Mouse (Mus musculus) left cerebral cortex, adult 9 months (tissue): ENCODE measurements around the gene Rnf186.

Experiments
- DNase-seq, 2 experiments: peaks; one replicate each; pipeline ENCODE4 v3.0.0; 2022; ENCODE audit warnings: low spot score in 2 of 2

Rnf186 gene

DNA sequence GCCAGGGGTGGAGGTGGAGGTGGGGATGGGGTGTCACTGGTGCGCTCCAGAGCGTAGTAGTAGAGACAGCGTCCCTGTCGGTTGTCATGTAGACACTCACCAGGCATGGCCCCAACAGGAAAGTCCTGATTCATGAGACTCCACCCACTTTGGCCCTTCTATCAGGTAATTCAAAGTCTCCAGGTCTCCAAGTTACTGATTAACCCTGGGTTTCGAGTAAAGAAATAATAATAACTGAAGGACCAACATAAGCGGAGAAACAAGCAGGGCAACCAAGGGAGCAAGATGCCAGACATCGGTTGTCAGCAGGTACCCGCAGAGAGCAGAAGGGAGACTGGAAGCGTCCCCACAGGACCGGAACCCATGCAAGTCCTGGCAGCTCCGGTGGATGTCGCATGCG is at the start of gene Rnf186:
TSS of gene Rnf186 (plus strand) at position 247 of the 400 bp plus-strand sequence.
- no peak for DNase-seq

GRCm38 (mm10) chr4:138917282-138917681 is 49.6 kb upstream of the Rnf186 start:
- no peak for DNase-seq

- DNase-seq, result no peak
Observed at GRCm38 (mm10) chr4:138921254-138922130, 45.4 kb upstream of the Rnf186 start.

DNA sequence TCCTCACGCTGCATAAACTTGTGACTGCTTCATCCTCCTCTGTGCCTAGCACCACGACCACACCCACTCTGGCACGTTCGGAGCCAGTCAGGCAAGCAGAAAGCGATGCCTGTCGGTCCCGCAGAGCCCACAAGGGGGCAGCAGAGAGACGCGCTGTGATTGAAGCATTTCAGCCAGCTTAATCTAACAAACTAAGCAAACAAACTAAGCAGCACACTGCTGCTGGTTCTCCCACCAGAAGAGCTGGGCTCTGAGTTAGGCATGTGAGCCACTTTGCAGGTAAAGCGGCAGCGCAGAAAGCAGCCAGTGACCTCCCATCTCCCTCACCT is 44.8 kb upstream of the Rnf186 start:
- DNase-seq, result peak; percentile 80 to 99

DNA sequence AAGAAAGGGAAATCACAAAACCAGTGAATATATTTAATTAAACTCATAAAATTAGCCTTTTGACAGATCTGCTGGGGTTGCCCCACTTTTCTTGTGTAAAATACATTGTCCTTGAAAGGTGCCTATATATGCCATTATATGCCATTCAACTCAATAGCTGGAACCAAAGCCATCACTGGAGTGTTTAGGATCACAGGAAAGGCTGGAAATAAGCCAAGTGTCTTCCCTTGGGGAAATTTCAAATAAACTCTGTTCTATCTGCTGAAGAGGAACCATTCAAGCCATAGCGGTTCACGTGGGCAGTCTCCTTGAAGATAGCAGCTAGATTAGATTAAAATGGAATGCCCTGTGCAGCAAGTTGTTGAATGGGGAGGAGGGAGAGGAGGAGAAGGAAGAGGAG is 41.4 kb upstream of the Rnf186 start:
- no peak for DNase-seq

DNA sequence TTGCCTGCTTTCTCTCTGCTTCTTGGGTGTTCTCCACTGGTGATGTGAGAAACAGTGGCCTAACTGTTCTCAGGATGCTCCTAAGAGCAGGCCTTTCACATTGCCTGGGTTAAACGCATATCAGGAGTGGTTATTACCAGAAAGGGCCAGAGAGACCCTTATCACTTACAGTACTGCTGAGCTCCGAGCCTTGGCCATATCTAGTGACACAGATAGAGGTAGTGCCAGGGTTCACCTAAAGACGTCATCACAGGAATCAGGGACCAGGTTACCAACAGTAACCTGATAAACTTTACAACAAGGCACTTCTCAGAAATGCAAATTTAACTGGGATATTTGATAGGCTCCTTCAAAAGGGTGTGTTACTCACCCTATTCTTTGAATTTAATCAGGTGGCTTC is 33.0 kb upstream of the Rnf186 start:
- no peak for DNase-seq

DNA sequence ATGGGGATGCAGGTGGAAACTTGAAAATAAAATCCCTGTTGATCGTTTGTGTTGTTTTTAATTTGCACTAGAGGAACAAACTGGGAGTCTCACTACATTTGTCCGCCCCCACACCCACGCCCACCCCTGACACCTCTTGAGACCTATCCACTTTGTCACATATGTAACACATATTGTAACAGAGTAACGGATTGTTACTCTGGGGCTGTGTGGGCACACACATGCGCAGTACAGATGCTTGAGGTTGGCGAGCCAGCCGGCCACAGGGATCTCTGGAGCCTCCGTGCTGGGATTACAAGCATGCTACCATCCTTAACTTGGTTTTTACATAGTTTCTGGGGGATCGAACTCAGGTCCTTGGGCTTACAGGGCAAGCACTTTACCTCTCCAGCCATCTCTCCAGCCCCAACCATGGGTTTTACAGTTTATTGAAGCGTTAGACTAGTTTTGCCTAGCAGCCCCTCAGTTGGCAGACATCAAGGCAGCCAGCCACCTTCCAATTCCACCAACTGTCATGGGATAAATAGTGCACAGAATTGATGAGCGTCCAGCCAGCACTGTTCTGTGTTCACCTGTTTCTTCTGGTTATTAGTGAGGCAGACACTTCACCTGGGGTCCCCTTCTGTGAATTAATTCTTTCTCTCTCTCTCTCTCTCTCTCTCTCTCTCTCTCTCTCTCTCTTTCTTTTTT is 32.3 kb upstream of the Rnf186 start:
- DNase-seq, result no peak

DNA sequence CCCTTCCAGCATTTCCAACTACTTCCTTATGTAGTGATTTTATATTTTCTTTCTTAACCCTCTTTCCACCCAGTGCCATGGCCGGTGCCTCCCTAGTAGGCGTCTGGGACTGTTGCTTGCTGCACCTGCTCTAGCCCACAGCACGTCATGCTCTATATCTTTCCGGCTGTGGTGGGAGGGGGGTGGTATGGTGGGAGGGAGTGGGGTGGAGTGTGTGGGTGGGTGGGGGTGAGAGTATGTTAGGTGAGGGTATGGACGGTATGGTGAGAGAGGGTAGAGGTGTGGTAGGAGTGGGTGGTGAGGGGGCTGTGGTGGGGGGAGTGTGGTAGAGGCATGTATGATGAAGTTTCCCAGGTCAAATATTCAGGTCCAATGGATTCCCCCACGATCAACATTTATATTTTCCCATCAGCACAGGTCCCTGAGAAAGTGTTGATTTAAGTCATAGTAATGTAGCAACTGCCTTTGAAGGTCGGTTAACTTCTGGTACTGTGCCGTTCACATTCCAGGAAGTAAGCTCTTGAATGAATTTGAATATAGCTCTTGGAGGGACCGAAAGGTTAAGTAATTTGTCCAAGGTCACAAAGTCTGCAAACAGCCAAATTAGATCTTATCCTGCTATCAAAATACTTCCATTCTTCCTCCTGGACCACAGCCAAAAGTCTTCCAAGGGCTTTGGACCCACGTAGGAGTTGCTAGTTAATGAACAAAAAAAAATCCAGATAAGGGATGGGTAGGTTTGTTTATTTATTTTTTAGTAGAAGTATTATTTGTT is 28.2 kb upstream of the Rnf186 start:
- DNase-seq, result no peak

DNA sequence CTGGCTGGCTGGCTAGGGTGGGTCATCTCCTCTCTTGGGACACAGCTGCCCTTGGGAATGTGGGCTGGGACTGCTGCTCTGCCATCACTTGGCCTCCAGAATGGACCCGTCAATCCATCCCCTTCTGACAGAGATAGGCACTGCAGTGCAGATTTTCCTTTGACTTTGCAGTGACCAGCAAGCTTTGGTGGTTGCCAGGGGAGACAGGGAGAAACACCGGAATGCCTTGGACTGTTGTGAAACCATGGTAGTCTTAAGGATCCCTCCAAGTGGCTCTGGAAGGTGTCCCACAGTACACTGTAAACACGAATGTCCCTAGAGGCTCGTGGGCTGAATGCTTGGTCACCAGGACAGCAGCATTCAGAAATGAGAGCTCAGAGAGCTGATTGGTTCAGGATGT is 27.4 kb upstream of the Rnf186 start:
- DNase-seq, result no peak

DNA sequence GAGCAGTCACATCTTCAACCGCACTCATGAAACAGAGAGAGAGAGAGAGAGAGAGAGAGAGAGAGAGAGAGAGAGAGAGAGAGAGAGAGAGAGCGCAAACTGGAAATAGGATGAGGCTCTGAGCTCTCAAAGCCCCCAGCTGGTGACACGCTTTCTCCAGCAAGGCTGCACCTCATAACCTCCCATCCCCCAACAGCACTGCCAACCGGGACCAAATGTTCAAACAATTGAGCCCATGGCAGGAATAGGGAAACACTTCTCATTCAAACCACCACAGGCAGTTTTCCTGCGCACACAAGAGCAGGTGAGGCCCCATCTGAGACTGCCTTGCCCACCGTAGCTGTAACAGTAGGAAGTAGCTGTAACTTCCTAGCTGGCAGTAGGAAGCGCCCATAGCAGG is 25.5 kb upstream of the Rnf186 start:
- DNase-seq, result no peak

GRCm38 (mm10) chr4:138941966-138942365 is 24.9 kb upstream of the Rnf186 start:
- no peak for DNase-seq

DNA sequence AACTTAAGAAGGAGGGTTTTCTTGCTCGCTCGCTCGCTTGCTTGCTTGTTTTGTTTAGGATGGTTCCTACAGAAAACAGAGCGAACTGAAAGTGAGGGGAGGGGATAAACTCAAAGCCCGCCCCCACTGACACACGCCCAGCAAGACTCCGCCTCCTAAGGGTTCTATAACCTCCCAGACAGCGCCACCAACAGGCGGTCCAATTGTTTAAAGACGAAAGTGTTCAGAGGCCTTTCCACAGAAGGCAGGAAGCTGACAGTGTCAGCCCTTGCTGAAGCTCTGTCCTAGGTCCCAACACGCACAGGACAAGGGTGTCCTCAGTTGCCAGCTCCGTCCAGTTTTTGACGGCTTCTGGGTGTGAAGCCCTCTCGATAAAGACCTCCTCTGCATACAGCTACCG is 23.2 kb upstream of the Rnf186 start:
- DNase-seq, result peak in 1 of 2 experiments; percentile 58

DNA sequence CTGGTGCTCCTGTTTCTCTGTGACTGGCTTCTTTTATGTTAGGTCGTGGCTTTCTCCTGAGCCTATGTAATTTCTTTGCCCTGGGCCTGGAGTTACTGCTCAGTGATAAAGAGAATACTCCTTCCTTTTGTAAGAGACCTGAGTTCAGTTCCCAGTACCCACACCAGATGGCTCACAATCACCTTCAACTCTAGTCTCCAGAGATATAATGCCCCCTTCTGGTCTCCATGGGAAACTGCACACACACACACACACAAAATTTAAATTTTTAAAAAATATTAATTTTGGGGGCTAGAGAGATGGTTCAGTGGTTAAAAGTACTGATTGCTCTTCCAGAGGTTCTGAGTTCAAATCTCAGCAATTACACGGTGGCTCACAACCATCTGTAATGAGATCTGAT is 18.7 kb upstream of the Rnf186 start:
- DNase-seq, result no peak

DNA sequence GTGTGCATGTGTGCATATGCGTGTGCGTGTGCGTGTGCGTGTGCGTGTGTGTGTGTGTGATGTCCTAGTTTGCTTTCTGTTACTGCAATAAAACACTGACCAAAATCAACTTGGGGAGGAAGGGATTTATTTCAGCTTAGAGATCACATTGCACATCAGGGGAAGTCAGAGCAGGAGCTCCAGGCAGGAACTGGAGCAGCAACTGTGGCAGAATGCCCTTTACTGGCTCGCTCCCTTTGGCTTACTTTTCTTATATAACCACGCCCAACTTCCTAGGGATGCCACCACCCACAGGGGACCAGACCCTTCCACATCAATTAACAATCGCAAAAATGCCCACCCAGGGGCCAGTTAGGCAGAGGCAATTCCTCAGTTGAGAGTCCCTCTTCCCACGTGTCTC is 8.3 kb upstream of the Rnf186 start:
- DNase-seq, result no peak

GRCm38 (mm10) chr4:138959120-138959519 is 7.8 kb upstream of the Rnf186 start:
- peak in 1 of 2 experiments; percentile 49 for DNase-seq

DNA sequence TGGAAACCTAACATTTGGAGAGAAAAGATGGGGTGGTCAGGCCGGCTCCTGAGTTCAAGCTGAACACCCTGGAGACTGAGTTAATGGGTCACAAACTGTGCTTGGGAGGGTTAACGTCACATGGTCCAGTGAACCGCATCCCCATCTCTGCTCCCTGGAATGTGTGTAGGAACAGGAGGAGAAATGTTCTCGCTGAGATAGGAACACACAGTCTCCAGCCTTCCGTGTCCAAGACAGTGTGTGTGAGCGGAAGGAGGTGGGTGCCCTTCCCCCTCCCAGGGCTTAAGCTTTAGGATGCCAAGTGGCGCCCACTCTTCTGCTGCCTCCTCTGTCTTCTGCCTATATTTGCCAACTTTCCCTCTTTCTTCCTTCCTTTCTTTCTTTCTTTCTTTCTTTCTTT is 7.0 kb upstream of the Rnf186 start:
- DNase-seq, result peak in 1 of 2 experiments; percentile 43

DNA sequence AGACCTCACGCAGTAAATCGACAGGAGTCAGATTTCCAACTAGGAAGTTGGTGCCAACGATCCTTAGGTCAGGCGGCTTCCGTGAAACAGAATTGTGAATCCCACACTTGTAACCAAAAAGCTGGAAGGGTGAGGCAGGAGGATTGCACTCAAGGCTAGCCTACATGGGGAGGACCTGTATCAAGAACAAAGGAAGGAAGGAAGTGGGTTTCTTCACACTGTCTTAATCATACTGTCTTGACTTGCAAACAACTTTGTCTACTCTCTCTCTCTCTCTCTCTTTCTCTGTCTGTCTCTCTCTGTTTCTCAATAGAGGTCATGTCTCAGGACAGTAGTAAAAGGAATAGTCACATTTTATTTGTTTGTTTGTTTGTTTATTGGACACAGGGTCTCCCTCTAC is 4.2 kb upstream of the Rnf186 start:
- DNase-seq, result no peak

DNA sequence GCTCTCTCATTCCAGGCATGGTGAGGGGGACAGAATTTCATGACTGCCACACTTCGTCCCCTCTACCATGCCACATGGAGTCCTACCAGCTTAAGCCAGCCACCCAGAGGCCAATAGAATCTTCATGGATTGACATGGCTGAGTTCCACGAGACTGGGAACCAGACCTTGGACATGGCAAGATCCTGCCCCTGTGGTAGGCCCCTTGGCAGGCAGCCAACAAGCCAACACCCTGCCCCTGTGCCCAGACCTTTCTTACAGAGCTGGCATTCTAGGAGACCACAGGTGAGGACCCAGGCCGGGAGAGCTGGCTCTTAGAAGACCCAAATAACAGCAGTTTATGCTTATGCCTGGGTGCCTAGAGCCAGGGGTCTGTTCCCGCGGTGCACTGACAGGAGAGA is 1.0 kb upstream of the Rnf186 start:
- DNase-seq, result no peak

DNA sequence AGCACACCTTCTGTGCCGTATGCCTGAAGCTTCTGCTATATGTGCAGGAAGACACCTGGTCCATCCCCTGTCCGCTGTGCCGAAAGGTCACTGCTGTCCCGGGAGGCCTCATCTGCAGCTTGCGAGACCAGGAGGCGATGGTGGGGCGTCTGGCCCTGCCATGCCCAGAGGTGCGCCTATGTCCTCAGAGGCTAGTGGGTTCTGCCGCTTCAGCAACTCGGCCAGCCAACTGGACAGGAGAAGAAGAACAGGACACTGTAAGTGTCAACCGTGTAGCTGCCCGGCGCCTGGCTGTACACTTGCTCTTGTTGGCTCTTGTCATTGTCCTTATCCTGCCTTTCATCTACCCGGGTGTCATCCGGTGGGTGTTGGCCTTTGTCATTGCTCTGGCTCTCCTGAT is 573 bp downstream of the Rnf186 start:
- DNase-seq, result no peak

- DNase-seq, result no peak
Observed at GRCm38 (mm10) chr4:138968772-138969556, 2.1 kb downstream of the Rnf186 start.

- DNase-seq, result no peak
Observed at GRCm38 (mm10) chr4:138969736-138970135, 2.8 kb downstream of the Rnf186 start.

- DNase-seq, result no peak
Observed at GRCm38 (mm10) chr4:138971371-138971770, 4.5 kb downstream of the Rnf186 start.
